Mouse (Mus musculus): ENCODE data around the gene Ttc30a2. TPM values are rescaled to one million over a fixed set of nuclear protein-coding genes. Genes with fewer than 3 reads are reported as not detected.

The Ttc30a2 gene
- polyA plus RNA-seq, 1 experiment from 2014 or later, result 0.06 TPM

Other genes with a start within 250 kb of the Ttc30a2 start
- gene Agps, start 146.0 kb downstream of the Ttc30a2 start, polyA plus RNA-seq (2015; fragmentation: Nextera tagmentation; extraction: Ambion mirVana), result 14.3 and 18.2 TPM in 2 replicates
- 1.2 and 1.7 TPM in 2 replicates for gene Ttc30b, start 39.6 kb downstream of the Ttc30a2 start, polyA plus RNA-seq (2015; fragmentation: Nextera tagmentation; extraction: Ambion mirVana)
- gene Ttc30a1, start 3.8 kb upstream of the Ttc30a2 start, polyA plus RNA-seq (2015; fragmentation: Nextera tagmentation; extraction: Ambion mirVana), result 1.4 and 1.6 TPM in 2 replicates

Measured in liver, embryonic 13.5 days (tissue).